Mouse (Mus musculus): ENCODE data around the gene Zfp64. TPM values are rescaled to one million over a fixed set of nuclear protein-coding genes. Genes with fewer than 3 reads are reported as not detected.

Zfp64 gene
- polyA plus RNA-seq, 1 experiment from 2014 or later, result 39.4 TPM

GRCm38 (mm10) chr2:168878708-168879107 lies 76.7 kb downstream of the Zfp64 start:
- no peak overlapping the region for H3K27ac ChIP-seq (ENCODE audit: low read depth, low read length)
- ATAC-seq (replicated peaks; ENCODE audit: low FRiP score) (no peak), DNase-seq (ENCODE audit: low spot score) (no peak)
- no peak overlapping the region for H3K4me3 ChIP-seq (ENCODE audit: low read depth, low read length)
- H3K27me3 ChIP-seq (ENCODE audit: control insufficient read depth, insufficient read depth, low read length), result no peaks in the 10 kb centered on the region
- H3K9ac ChIP-seq (ENCODE audit: low read length), result no peak overlapping the region
- H3K9me3 ChIP-seq (ENCODE audit: control insufficient read depth, low read length), result no peaks in the 10 kb centered on the region
- WGBS, result 92% methylated on average over 8 of the region's 8 CpGs
- no peaks in the 10 kb centered on the region for H3K36me3 ChIP-seq (ENCODE audit: control insufficient read depth, insufficient read depth, low read length)
- H3K4me1 ChIP-seq (replicated peaks; ENCODE audit: control insufficient read depth, insufficient read depth, low read length), result no peaks in the 10 kb centered on the region
- no peak overlapping the region for H3K4me2 ChIP-seq (ENCODE audit: low read depth, low read length, severe bottlenecking)

DNA sequence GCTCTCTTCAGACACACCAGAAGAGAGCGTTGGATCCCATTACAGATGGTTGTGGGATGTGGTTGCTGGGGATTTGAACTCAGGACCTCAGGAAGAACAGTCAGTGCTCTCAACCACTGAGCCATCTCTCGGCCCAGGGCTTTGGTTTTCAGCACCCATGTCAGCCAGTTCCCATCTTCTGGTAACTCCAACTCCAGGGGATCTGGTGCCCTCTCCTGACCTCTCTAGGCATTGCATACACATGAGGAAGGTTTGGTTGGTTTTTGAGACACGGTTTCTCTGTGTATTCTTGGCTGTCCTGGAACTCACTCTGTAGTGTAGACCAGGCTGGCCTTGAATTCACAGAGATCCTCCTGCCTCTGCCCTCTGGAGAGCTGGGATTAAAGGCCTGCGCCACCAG lies 77.2 kb downstream of the Zfp64 start:
- H3K27ac ChIP-seq (ENCODE audit: low read depth, low read length), result no peak overlapping the region
- ATAC-seq (replicated peaks; ENCODE audit: low FRiP score) (no peak), DNase-seq (ENCODE audit: low spot score) (no peak)
- no peaks in the 10 kb centered on the region for H3K4me1 ChIP-seq (replicated peaks; ENCODE audit: control insufficient read depth, insufficient read depth, low read length)
- no peaks in the 10 kb centered on the region for H3K9me3 ChIP-seq (ENCODE audit: control insufficient read depth, low read length)
- no peak overlapping the region for H3K9ac ChIP-seq (ENCODE audit: low read length)
- 88% methylated on average over 4 of the region's 4 CpGs for WGBS
- H3K36me3 ChIP-seq (ENCODE audit: control insufficient read depth, insufficient read depth, low read length), result no peaks in the 10 kb centered on the region
- H3K4me2 ChIP-seq (ENCODE audit: low read depth, low read length, severe bottlenecking), result no peak overlapping the region
- no peaks in the 10 kb centered on the region for H3K27me3 ChIP-seq (ENCODE audit: control insufficient read depth, insufficient read depth, low read length)
- no peak overlapping the region for H3K4me3 ChIP-seq (ENCODE audit: low read depth, low read length)

DNA sequence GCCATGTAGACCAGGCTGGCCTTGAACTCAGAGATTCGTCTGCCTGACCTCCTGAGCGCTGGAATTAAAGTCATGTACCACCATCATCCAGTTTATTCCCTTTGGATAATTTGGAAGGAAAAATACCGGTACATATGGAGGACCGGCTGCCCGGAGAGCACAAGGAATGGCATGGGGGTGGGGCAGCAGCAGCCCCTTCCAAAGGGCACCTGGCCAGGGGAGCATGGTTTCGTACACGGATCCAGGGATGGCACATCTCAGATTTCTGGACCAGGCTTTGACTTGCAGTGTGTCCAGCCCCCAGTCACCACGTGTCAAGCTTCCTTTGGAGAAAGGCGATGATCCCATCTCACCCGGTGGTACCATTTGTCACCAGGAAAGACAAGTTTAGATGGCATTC lies 78.8 kb downstream of the Zfp64 start:
- H3K4me2 ChIP-seq (ENCODE audit: low read depth, low read length, severe bottlenecking), result no peak overlapping the region
- peaks cover 6% of the 10 kb centered on the region for H3K4me1 ChIP-seq (replicated peaks; ENCODE audit: control insufficient read depth, insufficient read depth, low read length)
- no peaks in the 10 kb centered on the region for H3K36me3 ChIP-seq (ENCODE audit: control insufficient read depth, insufficient read depth, low read length)
- no peaks in the 10 kb centered on the region for H3K9me3 ChIP-seq (ENCODE audit: control insufficient read depth, low read length)
- H3K27ac ChIP-seq (ENCODE audit: low read depth, low read length), result no peak overlapping the region
- no peak for DNase-seq (ENCODE audit: low spot score)
- no peak for ATAC-seq (replicated peaks; ENCODE audit: low FRiP score)
- no peaks in the 10 kb centered on the region for H3K27me3 ChIP-seq (ENCODE audit: control insufficient read depth, insufficient read depth, low read length)
- H3K9ac ChIP-seq (ENCODE audit: low read length), result no peak overlapping the region
- WGBS, result 89% methylated on average over 10 of the region's 10 CpGs
- H3K4me3 ChIP-seq (ENCODE audit: low read depth, low read length), result no peak overlapping the region

DNA sequence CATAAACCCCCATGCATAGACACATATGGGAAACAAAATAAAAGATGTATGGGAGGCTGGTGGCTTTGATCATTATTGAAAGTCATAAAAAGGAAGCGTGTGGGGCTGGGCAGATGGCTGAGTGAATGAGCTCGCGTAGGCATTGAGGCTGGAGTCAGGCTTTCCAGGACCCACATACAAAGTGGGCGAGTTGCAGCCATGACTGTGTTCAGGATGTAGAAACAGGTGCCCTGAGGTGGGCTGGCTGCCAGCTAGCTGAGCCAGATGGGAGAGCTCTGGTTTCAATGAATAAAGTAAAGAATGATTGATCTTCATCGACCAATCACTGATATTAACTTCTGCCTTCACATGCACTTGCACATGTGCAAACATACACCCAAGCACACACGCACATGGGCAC lies 80.9 kb downstream of the Zfp64 start:
- DNase-seq (ENCODE audit: low spot score) (no peak), ATAC-seq (replicated peaks; ENCODE audit: low FRiP score) (no peak)
- Histone ChIP-seq H3K4me1 (replicated peaks; ENCODE audit: control insufficient read depth, insufficient read depth, low read length) (peaks cover 6% of the 10 kb centered on the region), H3K9me3 (ENCODE audit: control insufficient read depth, low read length) (no peaks in the 10 kb centered on the region), H3K4me2 (ENCODE audit: low read depth, low read length, severe bottlenecking) (no peak overlapping the region), H3K9ac (ENCODE audit: low read length) (no peak overlapping the region), H3K4me3 (ENCODE audit: low read depth, low read length) (no peak overlapping the region), H3K27me3 (ENCODE audit: control insufficient read depth, insufficient read depth, low read length) (no peaks in the 10 kb centered on the region), H3K36me3 (ENCODE audit: control insufficient read depth, insufficient read depth, low read length) (no peaks in the 10 kb centered on the region), H3K27ac (ENCODE audit: low read depth, low read length) (no peak overlapping the region)
- WGBS, result 94% methylated on average over 6 of the region's 6 CpGs

- no peak overlapping the region for H3K27ac ChIP-seq (ENCODE audit: low read depth, low read length)
- ATAC-seq (replicated peaks; ENCODE audit: low FRiP score) (no peak), DNase-seq (ENCODE audit: low spot score) (peak; percentile 56)
- H3K4me3 ChIP-seq (ENCODE audit: low read depth, low read length), result no peak overlapping the region
- H3K27me3 ChIP-seq (ENCODE audit: control insufficient read depth, insufficient read depth, low read length), result no peaks in the 10 kb centered on the region
- H3K4me1 ChIP-seq (replicated peaks; ENCODE audit: control insufficient read depth, insufficient read depth, low read length), result peaks cover 6% of the 10 kb centered on the region
- no peaks in the 10 kb centered on the region for H3K9me3 ChIP-seq (ENCODE audit: control insufficient read depth, low read length)
- peak overlapping the region; percentile 34; the same call in 1 of the 2 replicates for H3K4me2 ChIP-seq (ENCODE audit: low read depth, low read length, severe bottlenecking)
- H3K9ac ChIP-seq (ENCODE audit: low read length), result no peak overlapping the region
- H3K36me3 ChIP-seq (ENCODE audit: control insufficient read depth, insufficient read depth, low read length), result no peaks in the 10 kb centered on the region
- 19% methylated on average over 22 of the region's 22 CpGs for WGBS
Observed at GRCm38 (mm10) chr2:168871767-168872511, 83.4 kb downstream of the Zfp64 start.

GRCm38 (mm10) chr2:168870480-168870879 lies 84.9 kb downstream of the Zfp64 start:
- Histone ChIP-seq H3K9ac (ENCODE audit: low read length) (no peak overlapping the region), H3K4me1 (replicated peaks; ENCODE audit: control insufficient read depth, insufficient read depth, low read length) (peaks cover 6% of the 10 kb centered on the region), H3K9me3 (ENCODE audit: control insufficient read depth, low read length) (no peaks in the 10 kb centered on the region), H3K27ac (ENCODE audit: low read depth, low read length) (no peak overlapping the region), H3K27me3 (ENCODE audit: control insufficient read depth, insufficient read depth, low read length) (no peaks in the 10 kb centered on the region), H3K36me3 (ENCODE audit: control insufficient read depth, insufficient read depth, low read length) (no peaks in the 10 kb centered on the region), H3K4me3 (ENCODE audit: low read depth, low read length) (no peak overlapping the region), H3K4me2 (ENCODE audit: low read depth, low read length, severe bottlenecking) (no peak overlapping the region)
- 60% methylated on average over 4 of the region's 4 CpGs for WGBS
- DNase-seq (ENCODE audit: low spot score) (peak; percentile 72), ATAC-seq (replicated peaks; ENCODE audit: low FRiP score) (no peak)

GRCm38 (mm10) chr2:168866942-168867341 lies 88.4 kb downstream of the Zfp64 start:
- Histone ChIP-seq H3K4me3 (ENCODE audit: low read depth, low read length) (no peak overlapping the region), H3K4me2 (ENCODE audit: low read depth, low read length, severe bottlenecking) (no peak overlapping the region), H3K4me1 (replicated peaks; ENCODE audit: control insufficient read depth, insufficient read depth, low read length) (peaks cover under 1% of the 10 kb centered on the region; the same call in 1 of the 2 replicates), H3K9ac (ENCODE audit: low read length) (no peak overlapping the region), H3K36me3 (ENCODE audit: control insufficient read depth, insufficient read depth, low read length) (no peaks in the 10 kb centered on the region), H3K27me3 (ENCODE audit: control insufficient read depth, insufficient read depth, low read length) (no peaks in the 10 kb centered on the region), H3K27ac (ENCODE audit: low read depth, low read length) (no peak overlapping the region), H3K9me3 (ENCODE audit: control insufficient read depth, low read length) (no peaks in the 10 kb centered on the region)
- no peak for ATAC-seq (replicated peaks; ENCODE audit: low FRiP score)
- DNase-seq (ENCODE audit: low spot score), result no peak
- WGBS, result 83% methylated on average over 8 of the region's 8 CpGs

GRCm38 (mm10) chr2:168866436-168866835 lies 89.0 kb downstream of the Zfp64 start:
- H3K9ac ChIP-seq (ENCODE audit: low read length), result no peak overlapping the region
- H3K4me3 ChIP-seq (ENCODE audit: low read depth, low read length), result no peak overlapping the region
- DNase-seq (ENCODE audit: low spot score) (no peak), ATAC-seq (replicated peaks; ENCODE audit: low FRiP score) (no peak)
- H3K4me2 ChIP-seq (ENCODE audit: low read depth, low read length, severe bottlenecking), result no peak overlapping the region
- H3K27ac ChIP-seq (ENCODE audit: low read depth, low read length), result no peak overlapping the region
- WGBS, result 80% methylated on average over 10 of the region's 10 CpGs
- no peaks in the 10 kb centered on the region for H3K27me3 ChIP-seq (ENCODE audit: control insufficient read depth, insufficient read depth, low read length)
- H3K9me3 ChIP-seq (ENCODE audit: control insufficient read depth, low read length), result no peaks in the 10 kb centered on the region
- H3K36me3 ChIP-seq (ENCODE audit: control insufficient read depth, insufficient read depth, low read length), result no peaks in the 10 kb centered on the region
- H3K4me1 ChIP-seq (replicated peaks; ENCODE audit: control insufficient read depth, insufficient read depth, low read length), result no peaks in the 10 kb centered on the region; the same call in 1 of the 2 replicates

- Histone ChIP-seq H3K27me3 (ENCODE audit: control insufficient read depth, insufficient read depth, low read length) (no peaks in the 10 kb centered on the region), H3K9ac (ENCODE audit: low read length) (no peak overlapping the region), H3K4me3 (ENCODE audit: low read depth, low read length) (no peak overlapping the region), H3K4me1 (replicated peaks; ENCODE audit: control insufficient read depth, insufficient read depth, low read length) (peaks cover 4% of the 10 kb centered on the region; the same call in 1 of the 2 replicates), H3K27ac (ENCODE audit: low read depth, low read length) (no peak overlapping the region), H3K9me3 (ENCODE audit: control insufficient read depth, low read length) (no peaks in the 10 kb centered on the region), H3K36me3 (ENCODE audit: control insufficient read depth, insufficient read depth, low read length) (no peaks in the 10 kb centered on the region), H3K4me2 (ENCODE audit: low read depth, low read length, severe bottlenecking) (no peak overlapping the region)
- no peak for ATAC-seq (replicated peaks; ENCODE audit: low FRiP score)
- 83% methylated on average over 5 of the region's 5 CpGs for WGBS
- no peak for DNase-seq (ENCODE audit: low spot score)
Observed at GRCm38 (mm10) chr2:168864905-168865304, 90.5 kb downstream of the Zfp64 start.

Data from forebrain, embryonic 11.5 days (tissue).